Mouse (Mus musculus) bone marrow macrophage, adult 2 months (primary cell): ENCODE results near the gene Foxo3.

Experiments
- CTCF ChIP-seq: IDR thresholded peaks from 2 replicates; pipeline ENCODE4 v1.5.1; 2012; ENCODE audit warnings: low read depth, mild to moderate bottlenecking, low read length, moderate library complexity
- POLR2A ChIP-seq: IDR thresholded peaks from 2 replicates; pipeline ENCODE4 v1.6.1; 2012; ENCODE audit warnings: mild to moderate bottlenecking, low read depth, low read length, borderline replicate concordance

DNA sequence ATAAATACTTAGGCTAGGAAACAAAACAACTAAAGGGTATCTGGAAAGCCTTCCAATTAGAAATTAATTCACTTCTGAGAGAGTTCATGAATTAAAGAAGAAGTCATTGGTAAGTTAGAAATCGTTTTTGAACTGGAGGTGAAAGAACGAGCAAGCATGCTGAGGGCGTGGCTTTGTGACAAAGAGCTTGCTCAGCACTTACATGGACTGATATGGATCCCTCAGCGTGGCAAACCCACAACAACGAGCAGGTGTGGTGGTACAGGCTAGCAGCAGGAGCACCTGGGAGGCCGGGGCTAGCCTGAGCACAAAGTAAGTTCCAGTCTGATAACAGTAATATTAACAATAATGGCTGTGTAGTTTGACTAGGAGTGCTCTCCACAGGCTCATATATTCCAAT lies 41.2 kb downstream of the Foxo3 start:
- TF ChIP-seq CTCF = no peak
- no peak for TF ChIP-seq POLR2A
